Mouse (Mus musculus) NIH3T3 (cell line): ENCODE data around the gene Gm10100.
"Not testable (repeated sequence)": the region's sequence is repeated elsewhere in the genome, so short reads cannot be mapped to it uniquely, and the experiment has no call there.

ENCODE experiments used
- DNase-seq: peaks from one replicate; pipeline ENCODE4 v3.0.0-alpha.2; 2012; ENCODE audit warnings: low read depth

Gene Gm10100

GRCm38 (mm10) chr10:77752312-77752711, 26.0 kb downstream of the Gm10100 start:
- DNase-seq, result not testable (repeated sequence)

- DNase-seq, result peak; percentile 12
Measured at GRCm38 (mm10) chr10:77753448-77753847, 27.2 kb downstream of the Gm10100 start.

DNA sequence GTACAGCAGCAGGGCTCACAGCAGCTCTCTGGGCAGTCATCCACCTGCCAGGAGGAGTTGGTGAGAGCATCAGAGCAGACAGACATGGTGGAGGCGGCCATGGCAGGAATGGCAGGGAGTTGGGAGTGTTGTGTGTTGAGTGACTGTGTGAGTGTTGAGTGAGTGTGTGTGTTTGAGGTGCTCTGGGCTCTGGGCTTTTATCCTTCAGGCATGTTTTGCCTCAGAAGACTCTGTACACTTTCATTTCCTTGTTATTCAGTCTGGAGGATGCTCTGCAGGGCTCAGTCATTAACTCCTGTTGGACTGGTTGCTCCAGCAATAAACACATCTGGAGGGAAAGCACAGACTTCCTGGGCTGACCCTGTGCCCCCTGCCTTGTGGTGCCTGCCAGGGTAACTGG, 33.3 kb downstream of the Gm10100 start, which contains the start of gene Gm3233:
TSS of gene Gm3233 (minus strand) at position 101 of the 400 bp plus-strand sequence.
- not testable (repeated sequence) for DNase-seq

DNA sequence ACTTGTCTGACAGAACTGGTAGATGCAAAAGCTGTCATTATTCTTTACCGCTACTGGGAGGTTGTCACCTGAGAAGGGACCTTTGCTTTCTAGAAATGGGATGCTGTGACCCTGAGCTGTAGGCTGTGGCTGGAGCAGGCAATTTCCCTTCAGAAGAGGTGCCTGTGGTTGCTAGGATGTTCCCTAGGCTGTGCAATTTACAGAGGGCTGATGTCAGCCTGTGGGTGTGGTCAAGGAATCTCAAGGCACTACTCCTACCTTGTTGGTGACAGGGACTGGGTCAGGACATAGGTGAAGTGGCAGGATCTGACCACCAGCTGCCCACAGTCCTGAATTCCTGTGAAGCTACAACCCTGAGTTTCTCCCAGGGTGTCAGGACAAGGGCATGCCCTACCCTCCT, 43.4 kb downstream of the Gm10100 start:
- DNase-seq, result no peak

DNA sequence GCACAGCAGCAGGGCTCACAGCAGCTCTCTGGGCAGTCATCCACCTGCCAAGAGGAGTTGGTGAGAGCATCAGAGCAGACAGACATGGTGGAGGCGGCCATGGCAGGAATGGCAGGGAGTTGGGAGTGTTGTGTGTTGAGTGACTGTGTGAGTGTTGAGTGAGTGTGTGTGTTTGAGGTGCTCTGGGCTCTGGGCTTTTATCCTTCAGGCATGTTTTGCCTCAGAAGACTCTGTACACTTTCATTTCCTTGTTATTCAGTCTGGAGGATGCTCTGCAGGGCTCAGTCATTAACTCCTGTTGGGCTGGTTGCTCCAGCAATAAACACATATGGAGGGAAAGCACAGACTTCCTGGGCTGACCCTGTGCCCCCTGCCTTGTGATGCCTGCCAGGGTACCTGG, 44.9 kb downstream of the Gm10100 start, which contains the start of gene Gm3238:
TSS of gene Gm3238 (minus strand) at position 101 of the 400 bp plus-strand sequence.
- not testable (repeated sequence) for DNase-seq

GRCm38 (mm10) chr10:77772142-77772541, 45.9 kb downstream of the Gm10100 start:
- DNase-seq, result not testable (repeated sequence)
